Mouse (Mus musculus) fat pad, adult 2 months (tissue): ENCODE data around the gene Ddx46.

ENCODE experiments used
- DNase-seq: peaks from one replicate; pipeline ENCODE4 v3.0.0-alpha.2; 2011; ENCODE audit warnings: low read depth, low spot score; ENCODE audit errors: extremely low read depth

The Ddx46 gene

DNA sequence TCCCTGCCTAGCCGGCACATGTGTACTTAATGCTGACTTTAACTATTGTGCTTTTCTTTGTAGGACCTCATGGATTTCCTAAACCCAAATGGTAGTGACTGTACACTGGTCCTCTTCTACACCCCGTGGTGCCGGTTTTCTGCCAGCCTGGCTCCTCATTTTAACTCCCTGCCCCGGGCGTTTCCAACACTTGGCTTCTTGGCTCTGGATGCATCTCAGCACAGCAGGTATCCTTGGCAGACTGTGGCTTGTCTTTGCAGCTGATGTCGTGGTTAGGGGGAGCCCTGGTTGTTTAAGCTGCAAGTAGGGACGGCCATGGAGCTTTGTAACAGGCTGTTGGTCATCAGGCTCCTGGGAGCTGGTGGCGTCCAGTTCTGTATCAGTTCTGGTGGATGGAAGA, 86.7 kb downstream of the Ddx46 start:
- DNase-seq = no peak

GRCm38 (mm10) chr13:55721995-55722394, 87.2 kb downstream of the Ddx46 start:
- no peak for DNase-seq

GRCm38 (mm10) chr13:55726598-55727119, 91.8 kb downstream of the Ddx46 start:
- DNase-seq = no peak

- no peak for DNase-seq
Observed at GRCm38 (mm10) chr13:55727120-55727838, 92.5 kb downstream of the Ddx46 start, which contains the start of gene Pcbd2. Gene Pcbd2, plus strand, starts transcription at chr13:55727368.

DNA sequence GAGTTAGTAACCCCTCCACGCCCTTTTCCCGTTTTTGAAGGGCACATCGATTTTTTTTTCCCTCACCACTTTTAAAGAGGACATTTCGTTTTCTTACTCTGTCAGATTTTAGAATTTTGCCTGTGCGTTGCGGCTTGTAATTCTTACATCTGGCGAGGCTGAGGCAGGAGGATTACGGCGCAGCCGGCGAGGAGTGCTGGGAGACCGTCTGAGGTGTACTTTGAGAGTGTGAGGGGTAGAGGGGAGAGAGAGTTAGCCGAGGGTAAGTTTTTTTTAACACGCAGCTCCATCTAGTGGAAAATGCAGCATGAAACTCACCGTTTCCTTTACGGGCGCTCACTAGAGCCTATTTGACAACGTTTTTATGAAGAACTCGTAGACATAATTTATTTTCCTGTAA, 93.0 kb downstream of the Ddx46 start:
- DNase-seq = no peak

DNA sequence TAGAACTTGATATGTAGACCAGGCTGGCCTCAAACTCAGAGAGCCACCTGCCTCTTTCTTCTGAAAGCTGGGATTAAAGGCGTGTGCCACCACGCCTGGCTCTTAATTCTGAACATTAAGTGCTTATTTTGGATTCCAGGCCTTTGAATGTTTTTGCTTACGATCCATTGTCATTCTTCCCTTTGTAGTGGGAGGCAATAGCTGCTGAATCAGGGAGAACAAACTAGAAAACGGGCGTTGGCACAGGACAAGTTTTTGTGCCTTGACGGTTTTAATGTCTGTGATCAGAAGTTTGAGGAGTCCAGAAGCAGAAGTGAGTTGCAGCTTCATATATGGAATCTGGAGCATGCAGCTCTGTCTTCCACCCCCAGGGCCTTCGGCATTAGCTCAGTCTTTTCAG, 95.9 kb downstream of the Ddx46 start:
- DNase-seq = no peak
